Comparison of ENCODE assay signal across 9 mouse cellular contexts in genomic region chr5:24860635-24861448, GRCm38 (mm10). TPM values are rescaled to one million over a fixed set of nuclear protein-coding genes. Genes with fewer than 3 reads are reported as not detected.
A peak's percentile ranks its signal among the peaks of the same experiment; 100 is the strongest.
DNase-seq lines count a peak whose midpoint lies in the region; ATAC-seq lines count a peak whose summit lies in the region.
"Had no signal": no experiment of that assay in that cellular context is flagged by ENCODE, and none has a peak within 500 bp of the region (broad histone marks: within the 10 kb centered on the region; RNA-seq: fewer than 3 reads in every experiment).

No protein-coding gene starts in this region.

- no peak overlapping the region for H3K9ac ChIP-seq in hindbrain, embryonic 16.5 days (ENCODE audit: low read depth, low read length)
- H3K9ac ChIP-seq in hindbrain, embryonic 11.5 days (ENCODE audit: low read depth, low read length), result no peak overlapping the region
- H3K9ac ChIP-seq in heart, embryonic 15.5 days, result no peak overlapping the region

- DNase-seq in hindbrain, embryonic 11.5 days (ENCODE audit: low spot score), result no peak
- DNase-seq in NIH3T3 (ENCODE audit: low read depth), result peak; percentile 79
- peak; percentile 75 to 78 for DNase-seq in left cerebral cortex, postnatal 10 days (ENCODE audit: extremely low spot score in 1 of 2, low spot score in 2 of 2)
- DNase-seq in skeletal muscle tissue, adult 2 months (ENCODE audit: low read depth, low spot score), result peak; percentile 60
- DNase-seq in thymus, postnatal 10 days (ENCODE audit: low spot score in 2 of 2), result no peak

- ATAC-seq in hindbrain, embryonic 16.5 days, result peak; percentile 90
- no peak for ATAC-seq in hindbrain, embryonic 11.5 days (ENCODE audit: low FRiP score)
- ATAC-seq in common myeloid progenitor, adult 5-6 weeks (replicated peaks; ENCODE audit: low read depth, poor library complexity, severe bottlenecking), result peak; percentile 40; the same call in 1 of the 2 replicates
- peak; percentile 48 for ATAC-seq in heart, embryonic 15.5 days (replicated peaks; ENCODE audit: insufficient number of reproducible peaks, insufficient read depth, low FRiP score, low read depth)

- whole genome bisulfite sequencing in hindbrain, embryonic 16.5 days, result 67% methylated on average over 13 of the region's 13 CpGs
- WGBS in hindbrain, embryonic 11.5 days, result 88% methylated on average over 13 of the region's 13 CpGs
- 40% methylated on average over 13 of the region's 13 CpGs for WGBS in heart, embryonic 15.5 days

- H3K4me2 ChIP-seq in hindbrain, embryonic 16.5 days (ENCODE audit: low read length), result no peak overlapping the region
- no peak overlapping the region for H3K4me2 ChIP-seq in hindbrain, embryonic 11.5 days (replicated peaks; ENCODE audit: low read depth, low read length)
- H3K4me2 ChIP-seq in heart, embryonic 15.5 days, result peak overlapping the region; percentile 13; the same call in 1 of the 2 replicates

- no peaks in the 10 kb centered on the region; the same call in 1 of the 2 replicates for H3K4me1 ChIP-seq in hindbrain, embryonic 16.5 days (ENCODE audit: control insufficient read depth, insufficient read depth, low read depth, low read length)
- H3K4me1 ChIP-seq in hindbrain, embryonic 11.5 days (replicated peaks; ENCODE audit: control insufficient read depth, insufficient read depth, low read length), result no peaks in the 10 kb centered on the region
- H3K4me1 ChIP-seq in heart, embryonic 15.5 days (replicated peaks), result peaks cover 27% of the 10 kb centered on the region

- H3K27me3 ChIP-seq in hindbrain, embryonic 16.5 days (replicated peaks; ENCODE audit: control insufficient read depth, insufficient read depth, low read length), result no peaks in the 10 kb centered on the region
- H3K27me3 ChIP-seq in hindbrain, embryonic 11.5 days (ENCODE audit: control insufficient read depth, insufficient read depth, low read length), result no peaks in the 10 kb centered on the region
- H3K27me3 ChIP-seq in heart, embryonic 15.5 days, result no peaks in the 10 kb centered on the region

- H3K9me3 ChIP-seq in hindbrain, embryonic 16.5 days (ENCODE audit: control insufficient read depth, low read length), result no peaks in the 10 kb centered on the region
- no peaks in the 10 kb centered on the region for H3K9me3 ChIP-seq in hindbrain, embryonic 11.5 days (ENCODE audit: control insufficient read depth, low read length)
- no peaks in the 10 kb centered on the region for H3K9me3 ChIP-seq in heart, embryonic 15.5 days (replicated peaks)
- H3K9me3 ChIP-seq: G1E had no signal

- peak overlapping the region; percentile 59 for H3K27ac ChIP-seq in hindbrain, embryonic 16.5 days (ENCODE audit: low read depth, low read length)
- no peak overlapping the region for H3K27ac ChIP-seq in hindbrain, embryonic 11.5 days (ENCODE audit: low read depth, low read length)
- peak overlapping the region; percentile 84 for H3K27ac ChIP-seq in heart, embryonic 15.5 days

- intact Hi-C loops in left cerebral cortex, postnatal 10 days (cut with DNase I), result no loop called here

- H3K36me3 ChIP-seq in hindbrain, embryonic 16.5 days (ENCODE audit: control insufficient read depth, insufficient read depth, low read length), result 0 out of 2 replicates have a peak, but pooled peaks cover 2% of the 10 kb centered on the region
- no peaks in the 10 kb centered on the region for H3K36me3 ChIP-seq in hindbrain, embryonic 11.5 days (ENCODE audit: control insufficient read depth, insufficient read depth, low read length)
- H3K36me3 ChIP-seq in heart, embryonic 15.5 days, result peaks cover 24% of the 10 kb centered on the region
- H3K36me3 ChIP-seq: G1E had no signal

- no peak overlapping the region for H3K4me3 ChIP-seq in hindbrain, embryonic 16.5 days (ENCODE audit: low read length)
- H3K4me3 ChIP-seq in hindbrain, embryonic 11.5 days (ENCODE audit: low read depth, low read length), result no peak overlapping the region
- H3K4me3 ChIP-seq in heart, embryonic 15.5 days, result no peak overlapping the region

RNA-seq across cellular contexts. Expression of gene Rheb, which starts 18.4 kb away (rescaled TPM):
- 247 and 275 TPM in 2 replicates for polyA plus RNA-seq in hindbrain, embryonic 16.5 days (2015; fragmentation: Nextera tagmentation; extraction: Ambion mirVana)
- 195 and 202 TPM in 2 replicates for polyA plus RNA-seq in hindbrain, embryonic 11.5 days (2014; fragmentation: Nextera tagmentation; extraction: Ambion mirVana)
- total RNA-seq in common myeloid progenitor, adult 5-6 weeks (2017), result 41.4 and 52.9 TPM in 2 replicates
- 211 and 262 TPM in 2 replicates for polyA plus RNA-seq in heart, embryonic 15.5 days (2015; fragmentation: Nextera tagmentation; extraction: Ambion mirVana)
- 100 to 1,000 TPM; 121 to 123 TPM for total RNA-seq in left cerebral cortex, postnatal 10 days (2021)

Comparison
In these comparisons a context has a peak if more than half of its experiments do, and no peak if none do; other contexts are left out.
1. DNase-seq: peak in NIH3T3 (single experiment), left cerebral cortex, postnatal 10 days (2 of 2) and skeletal muscle tissue, adult 2 months (single experiment); none in hindbrain, embryonic 11.5 days (single experiment) and thymus, postnatal 10 days (0 of 2).